Mouse (Mus musculus): Measurements from ENCODE around the gene Asah2. TPM values are rescaled to one million over a fixed set of nuclear protein-coding genes. Genes with fewer than 3 reads are reported as not detected.

Asah2 gene
- polyA plus RNA-seq, 1 experiment from 2014 or later, result 1.0 TPM

DNA sequence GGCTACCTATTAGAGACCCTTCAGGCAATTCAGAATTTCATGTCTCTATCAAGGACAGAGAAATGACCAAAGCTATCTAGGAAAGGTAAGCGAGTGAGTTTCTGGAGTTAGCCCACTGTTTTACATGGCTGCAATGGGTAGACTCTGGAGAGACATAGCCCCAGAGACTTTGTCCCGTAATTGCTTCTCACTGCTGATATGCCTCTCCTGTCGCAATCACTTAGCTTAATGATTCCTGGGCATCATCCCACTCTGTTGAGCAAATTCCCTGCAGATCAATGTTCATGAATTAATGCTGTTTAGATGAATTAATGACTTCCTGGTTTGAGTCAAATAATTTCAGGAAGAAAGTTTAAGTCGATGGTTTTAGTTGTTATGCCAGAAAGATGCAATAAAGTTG, 153.3 kb downstream of the Asah2 start:
- no peak overlapping the region for H3K4me2 ChIP-seq
- no peak overlapping the region for H3K27ac ChIP-seq (ENCODE audit: low read depth, low read length)
- H3K4me3 ChIP-seq (ENCODE audit: low read depth, low read length), result no peak overlapping the region
- ATAC-seq (replicated peaks; ENCODE audit: low FRiP score), result no peak
- WGBS, result 83% methylated on average over 4 of the region's 4 CpGs
- no peaks in the 10 kb centered on the region for H3K9me3 ChIP-seq (ENCODE audit: control insufficient read depth, low read length)
- H3K9ac ChIP-seq (ENCODE audit: low read depth, low read length), result no peak overlapping the region
- no peak for DNase-seq (ENCODE audit: low spot score)
- H3K4me1 ChIP-seq (replicated peaks; ENCODE audit: control insufficient read depth, insufficient read depth, low read length), result no peaks in the 10 kb centered on the region
- no peaks in the 10 kb centered on the region for H3K36me3 ChIP-seq (ENCODE audit: control insufficient read depth, insufficient read depth, low read length)
- H3K27me3 ChIP-seq (replicated peaks; ENCODE audit: control insufficient read depth, insufficient read depth, low read length), result no peaks in the 10 kb centered on the region

DNA sequence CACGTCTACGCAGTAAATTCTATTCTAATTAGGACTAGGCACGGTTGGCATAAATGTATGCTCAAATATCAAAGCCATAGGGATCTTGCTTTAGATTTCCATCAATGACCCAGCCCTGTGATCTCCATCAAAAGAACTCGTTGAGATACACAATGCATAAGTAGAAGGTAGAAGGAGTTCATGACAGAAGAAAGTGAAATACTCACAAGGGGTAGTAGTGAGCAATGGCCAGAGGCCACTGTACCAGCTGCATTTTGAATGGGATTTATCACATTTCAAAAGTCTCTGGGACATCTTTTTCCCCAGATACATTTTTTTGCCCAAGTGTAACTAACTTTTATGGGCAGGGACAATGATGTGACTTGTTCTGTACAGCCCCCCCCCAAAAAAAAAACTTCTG, 153.7 kb downstream of the Asah2 start:
- Histone ChIP-seq H3K4me3 (ENCODE audit: low read depth, low read length) (no peak overlapping the region), H3K4me2 (no peak overlapping the region), H3K27me3 (replicated peaks; ENCODE audit: control insufficient read depth, insufficient read depth, low read length) (no peaks in the 10 kb centered on the region), H3K4me1 (replicated peaks; ENCODE audit: control insufficient read depth, insufficient read depth, low read length) (no peaks in the 10 kb centered on the region), H3K9me3 (ENCODE audit: control insufficient read depth, low read length) (no peaks in the 10 kb centered on the region), H3K36me3 (ENCODE audit: control insufficient read depth, insufficient read depth, low read length) (no peaks in the 10 kb centered on the region), H3K27ac (ENCODE audit: low read depth, low read length) (no peak overlapping the region), H3K9ac (ENCODE audit: low read depth, low read length) (no peak overlapping the region)
- WGBS, result 85% methylated on average over 4 of the region's 4 CpGs
- DNase-seq (ENCODE audit: low spot score) (no peak), ATAC-seq (replicated peaks; ENCODE audit: low FRiP score) (no peak)

GRCm38 (mm10) chr19:31953799-31954198, 154.2 kb downstream of the Asah2 start:
- Histone ChIP-seq H3K9me3 (ENCODE audit: control insufficient read depth, low read length) (no peaks in the 10 kb centered on the region), H3K27ac (ENCODE audit: low read depth, low read length) (no peak overlapping the region), H3K4me1 (replicated peaks; ENCODE audit: control insufficient read depth, insufficient read depth, low read length) (no peaks in the 10 kb centered on the region), H3K4me3 (ENCODE audit: low read depth, low read length) (no peak overlapping the region), H3K27me3 (replicated peaks; ENCODE audit: control insufficient read depth, insufficient read depth, low read length) (no peaks in the 10 kb centered on the region), H3K9ac (ENCODE audit: low read depth, low read length) (no peak overlapping the region), H3K4me2 (no peak overlapping the region), H3K36me3 (ENCODE audit: control insufficient read depth, insufficient read depth, low read length) (no peaks in the 10 kb centered on the region)
- WGBS, result 75% methylated on average over 2 of the region's 2 CpGs
- no peak for DNase-seq (ENCODE audit: low spot score)
- no peak for ATAC-seq (replicated peaks; ENCODE audit: low FRiP score)

DNA sequence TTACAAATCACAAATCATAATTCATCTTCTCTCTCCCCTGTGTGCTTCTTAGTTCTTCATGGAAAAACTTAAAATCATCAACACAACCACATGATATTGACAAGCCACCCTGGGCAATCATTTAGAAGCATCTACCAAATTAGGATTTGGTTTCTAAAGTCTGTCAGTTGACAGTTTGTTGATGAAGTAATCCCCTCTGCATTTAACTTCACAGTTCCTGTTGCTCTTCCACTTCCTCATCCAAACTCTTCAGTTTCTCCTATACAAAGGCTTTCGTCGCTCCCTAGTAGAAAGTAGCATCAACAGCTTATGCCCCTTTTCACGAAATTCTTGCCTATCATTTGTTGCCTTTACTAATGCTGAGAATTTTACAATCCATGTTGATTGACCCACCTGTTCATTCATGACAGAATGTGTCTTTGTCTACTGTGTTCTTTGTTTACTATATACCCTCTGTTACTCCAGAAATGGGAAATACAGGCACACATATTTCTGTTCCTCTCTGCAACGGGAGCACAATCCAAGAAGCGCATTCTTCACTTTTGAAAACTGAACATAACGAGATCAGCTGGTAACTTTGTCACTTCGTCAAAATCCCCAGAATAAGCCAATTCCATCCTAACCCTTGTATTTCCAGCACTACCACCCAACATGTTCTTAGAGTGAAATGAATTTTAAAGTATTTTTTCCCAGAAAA, 157.1 kb downstream of the Asah2 start:
- no peaks in the 10 kb centered on the region for H3K9me3 ChIP-seq (ENCODE audit: control insufficient read depth, low read length)
- no peak overlapping the region for H3K27ac ChIP-seq (ENCODE audit: low read depth, low read length)
- WGBS, result 60% methylated on average over 7 of the region's 7 CpGs
- DNase-seq (ENCODE audit: low spot score), result no peak
- ATAC-seq (replicated peaks; ENCODE audit: low FRiP score), result no peak
- no peak overlapping the region for H3K9ac ChIP-seq (ENCODE audit: low read depth, low read length)
- no peaks in the 10 kb centered on the region for H3K4me1 ChIP-seq (replicated peaks; ENCODE audit: control insufficient read depth, insufficient read depth, low read length)
- H3K4me3 ChIP-seq (ENCODE audit: low read depth, low read length), result no peak overlapping the region
- no peak overlapping the region for H3K4me2 ChIP-seq
- no peaks in the 10 kb centered on the region for H3K27me3 ChIP-seq (replicated peaks; ENCODE audit: control insufficient read depth, insufficient read depth, low read length)
- no peaks in the 10 kb centered on the region for H3K36me3 ChIP-seq (ENCODE audit: control insufficient read depth, insufficient read depth, low read length)

Other genes starting within 250 kb of the Asah2 start
- 10.9 and 11.1 TPM in 2 replicates for gene A1cf, start 239.4 kb downstream of the Asah2 start, polyA plus RNA-seq (2014; fragmentation: Nextera tagmentation; extraction: Ambion mirVana)